Mouse (Mus musculus) midbrain, embryonic 10.5 days (tissue): ENCODE measurements around the gene Dus3l. TPM values are rescaled to one million over a fixed set of nuclear protein-coding genes. Genes with fewer than 3 reads are reported as not detected.

Experiments
- DNase-seq: peaks from one replicate; pipeline ENCODE4 v3.0.0-alpha.2; 2017; ENCODE audit warnings: low spot score
- H3K27ac ChIP-seq: fragments of 300-500 bp; sonication (generic); replicated peaks from 2 replicates; pipeline ENCODE4 v1.5.1; 2016; ENCODE audit warnings: mild to moderate bottlenecking
- H3K27me3 ChIP-seq: fragments of 300-500 bp; sonication (generic); 2 replicates; pipeline ENCODE4 v1.6.1; 2016; ENCODE audit warnings: low read depth, mild to moderate bottlenecking; ENCODE audit not compliant: poor library complexity, severe bottlenecking
- H3K36me3 ChIP-seq: fragments of 300-500 bp; sonication (generic); 2 replicates; pipeline ENCODE4 v1.6.1; 2016; ENCODE audit warnings: mild to moderate bottlenecking, moderate library complexity
- H3K4me1 ChIP-seq: fragments of 300-500 bp; sonication (generic); 2 replicates; pipeline ENCODE4 v1.6.1; 2016
- H3K4me3 ChIP-seq: fragments of 300-500 bp; sonication (generic); 2 replicates; pipeline ENCODE4 v1.5.1; 2016; ENCODE audit warnings: mild to moderate bottlenecking, moderate library complexity
- H3K9me3 ChIP-seq: fragments of 300-500 bp; sonication (generic); replicated peaks from 2 replicates; pipeline ENCODE4 v1.6.1; 2016; ENCODE audit warnings: mild to moderate bottlenecking
- whole genome bisulfite sequencing: fragments of 180-500 bp; shearing (Covaris S2); methylation state at CpG from one replicate; pipeline ENCODE4 v1.1.7; 2016; 5-methylcytosine and 5-hydroxymethylcytosine counted together
- polyA plus RNA-seq: library from polyadenylated mRNA; unstranded; fragments of >200 nt; fragmentation: Nextera tagmentation; extraction: Ambion mirVana; gene quantifications from 2 replicates; pipeline ENCODE4 v1.2.1, GENCODE M21; 2016

The Dus3l gene
- polyA plus RNA-seq, 1 experiment from 2014 or later: 44.7 TPM

DNA sequence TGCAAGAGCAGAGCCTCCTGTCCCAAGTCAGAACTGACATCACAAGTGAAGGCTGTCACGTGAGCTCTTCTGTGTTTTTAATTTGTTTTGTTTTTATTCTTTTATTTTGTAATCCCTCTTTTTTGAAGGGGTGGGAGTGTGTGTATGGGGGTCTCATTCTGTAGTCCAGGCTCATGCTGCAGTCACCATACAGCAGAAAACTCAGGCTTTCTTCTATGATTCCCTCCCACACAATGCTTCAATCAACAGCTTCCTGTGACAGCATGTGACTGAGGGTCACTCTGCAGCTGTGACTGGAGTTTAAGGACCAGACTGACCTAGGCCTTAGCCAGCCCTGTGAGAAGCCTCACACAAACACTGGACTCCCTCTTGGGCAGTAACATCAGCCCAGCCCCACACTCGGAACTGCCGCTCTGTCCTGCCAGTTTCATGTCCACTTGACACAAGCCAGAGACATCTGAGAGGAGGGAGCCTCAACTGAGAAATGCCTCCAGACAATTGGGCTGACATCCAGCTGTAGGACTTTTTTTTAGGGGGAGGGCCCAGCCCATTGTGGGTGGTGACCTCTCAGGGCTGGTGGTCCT lies 14.3 kb downstream of the Dus3l start:
- Histone ChIP-seq H3K27me3 (no peaks in the 10 kb centered on the region), H3K9me3 (peaks cover 8% of the 10 kb centered on the region), H3K4me3 (no peak overlapping the region), H3K4me1 (peaks cover 19% of the 10 kb centered on the region), H3K27ac (peak overlapping the region; percentile 61), H3K36me3 (peaks cover 63% of the 10 kb centered on the region)
- peak; percentile 40 for DNase-seq
- 54% methylated on average over 3 of the region's 3 CpGs for WGBS

DNA sequence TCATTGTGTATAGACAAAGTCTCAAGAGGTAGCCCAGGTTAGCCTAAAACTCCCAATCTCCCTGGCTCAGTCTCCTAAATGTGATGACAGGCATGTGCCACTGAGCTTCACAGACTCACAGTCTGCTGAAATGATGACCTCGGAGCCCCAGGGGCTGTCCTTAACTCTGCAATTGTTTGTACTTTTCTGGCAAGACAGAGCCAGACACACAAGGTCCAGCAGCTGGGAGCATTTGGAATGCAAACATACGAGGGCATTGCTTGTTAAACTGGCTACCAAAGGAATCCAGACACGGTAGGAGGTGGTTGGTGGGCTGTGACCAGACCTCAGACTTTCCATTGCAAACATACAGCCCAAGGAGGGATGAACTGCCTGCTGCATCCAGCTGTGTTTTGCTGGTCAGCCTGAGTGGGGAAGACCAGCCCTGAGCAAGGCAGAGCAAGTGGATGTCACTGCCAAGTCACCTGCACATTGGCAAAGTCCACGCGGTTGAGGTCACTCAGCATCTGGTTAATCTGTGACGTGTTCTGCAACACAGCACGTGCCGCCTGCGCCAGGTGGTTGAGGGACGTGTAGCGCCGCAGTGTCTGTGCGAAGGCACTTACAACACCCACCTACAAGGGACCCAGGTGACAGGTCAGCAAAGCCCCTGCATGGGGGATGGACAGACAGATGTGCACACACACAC lies 15.9 kb downstream of the Dus3l start:
- no peak for DNase-seq
- no peak overlapping the region for H3K27ac ChIP-seq
- no peaks in the 10 kb centered on the region for H3K27me3 ChIP-seq
- H3K36me3 ChIP-seq: peaks cover 71% of the 10 kb centered on the region
- H3K4me3 ChIP-seq: no peak overlapping the region
- H3K9me3 ChIP-seq: peaks cover 8% of the 10 kb centered on the region
- peaks cover 19% of the 10 kb centered on the region for H3K4me1 ChIP-seq
- 82% methylated on average over 13 of the region's 13 CpGs for WGBS

DNA sequence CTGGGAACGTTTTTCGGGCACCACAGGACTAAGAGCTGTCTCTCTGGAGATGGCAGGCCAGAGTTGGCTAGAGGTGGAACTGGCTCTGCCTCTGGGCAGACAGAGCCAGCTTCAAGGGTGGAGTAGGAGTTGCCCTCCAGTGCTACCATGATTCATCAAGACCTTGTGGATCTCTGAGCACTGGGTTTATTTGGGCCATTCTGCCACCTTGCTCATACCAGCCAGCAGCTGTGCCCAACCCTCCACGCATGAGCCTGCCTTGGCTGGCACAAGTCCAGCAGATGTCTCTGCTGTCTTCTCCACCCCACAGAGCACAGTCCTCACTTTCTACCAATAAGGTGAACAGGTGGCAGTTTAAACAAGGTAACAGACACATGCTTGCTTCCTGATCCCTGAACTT lies 24.3 kb downstream of the Dus3l start:
- Histone ChIP-seq H3K4me3 (no peak overlapping the region), H3K9me3 (no peaks in the 10 kb centered on the region), H3K27me3 (no peaks in the 10 kb centered on the region), H3K36me3 (peaks cover 16% of the 10 kb centered on the region), H3K4me1 (no peaks in the 10 kb centered on the region), H3K27ac (no peak overlapping the region)
- WGBS: 80% methylated on average over 3 of the region's 3 CpGs
- no peak for DNase-seq

DNA sequence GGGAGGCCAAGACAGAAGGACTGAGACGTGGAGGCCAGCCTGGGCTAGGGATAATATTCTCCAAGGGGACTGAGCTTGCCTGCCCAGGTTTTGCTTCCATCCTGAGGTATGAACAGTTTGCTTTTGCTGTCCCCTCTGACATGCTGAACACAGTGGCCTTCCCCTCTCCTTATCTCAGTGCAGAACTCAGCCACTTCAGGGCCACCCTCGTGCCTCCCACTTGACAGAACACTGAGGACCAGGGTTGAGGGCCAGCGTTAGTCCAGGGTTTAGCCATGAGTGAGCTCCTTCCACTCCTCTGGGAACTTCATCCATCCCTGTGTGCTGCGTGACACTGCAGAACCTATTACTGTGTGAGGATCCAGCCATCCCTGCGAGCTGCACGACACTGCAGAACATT lies 24.7 kb downstream of the Dus3l start:
- no peak for DNase-seq
- Histone ChIP-seq H3K9me3 (no peaks in the 10 kb centered on the region), H3K36me3 (peaks cover 13% of the 10 kb centered on the region), H3K27me3 (no peaks in the 10 kb centered on the region), H3K4me1 (no peaks in the 10 kb centered on the region), H3K27ac (no peak overlapping the region), H3K4me3 (no peak overlapping the region)
- 92% methylated on average over 6 of the region's 6 CpGs for WGBS

DNA sequence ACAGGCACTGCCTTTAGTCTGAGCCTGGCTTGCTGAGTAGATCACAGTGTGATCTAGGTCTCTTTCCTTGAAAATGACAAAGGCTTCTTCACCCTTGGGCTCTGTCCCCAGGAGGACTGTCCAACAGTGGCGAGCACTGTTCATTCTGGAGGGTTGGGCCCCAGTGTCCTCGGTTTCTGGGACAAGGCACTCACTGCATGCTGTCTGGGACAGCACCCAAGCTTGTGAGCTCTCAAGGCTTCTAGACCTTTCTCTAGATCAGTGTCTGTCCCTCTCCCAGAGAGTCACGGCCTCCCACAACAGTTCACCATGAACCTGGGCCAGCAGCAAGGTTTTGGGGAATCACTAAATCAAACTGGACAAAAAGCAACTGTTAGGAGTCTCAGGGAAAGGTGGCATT lies 28.0 kb downstream of the Dus3l start:
- no peaks in the 10 kb centered on the region for H3K9me3 ChIP-seq
- no peaks in the 10 kb centered on the region for H3K4me1 ChIP-seq
- no peak for DNase-seq
- no peaks in the 10 kb centered on the region for H3K27me3 ChIP-seq
- no peak overlapping the region for H3K27ac ChIP-seq
- H3K4me3 ChIP-seq: no peak overlapping the region
- WGBS: 80% methylated on average over 3 of the region's 3 CpGs
- no peaks in the 10 kb centered on the region; the same call in 1 of the 2 replicates for H3K36me3 ChIP-seq

DNA sequence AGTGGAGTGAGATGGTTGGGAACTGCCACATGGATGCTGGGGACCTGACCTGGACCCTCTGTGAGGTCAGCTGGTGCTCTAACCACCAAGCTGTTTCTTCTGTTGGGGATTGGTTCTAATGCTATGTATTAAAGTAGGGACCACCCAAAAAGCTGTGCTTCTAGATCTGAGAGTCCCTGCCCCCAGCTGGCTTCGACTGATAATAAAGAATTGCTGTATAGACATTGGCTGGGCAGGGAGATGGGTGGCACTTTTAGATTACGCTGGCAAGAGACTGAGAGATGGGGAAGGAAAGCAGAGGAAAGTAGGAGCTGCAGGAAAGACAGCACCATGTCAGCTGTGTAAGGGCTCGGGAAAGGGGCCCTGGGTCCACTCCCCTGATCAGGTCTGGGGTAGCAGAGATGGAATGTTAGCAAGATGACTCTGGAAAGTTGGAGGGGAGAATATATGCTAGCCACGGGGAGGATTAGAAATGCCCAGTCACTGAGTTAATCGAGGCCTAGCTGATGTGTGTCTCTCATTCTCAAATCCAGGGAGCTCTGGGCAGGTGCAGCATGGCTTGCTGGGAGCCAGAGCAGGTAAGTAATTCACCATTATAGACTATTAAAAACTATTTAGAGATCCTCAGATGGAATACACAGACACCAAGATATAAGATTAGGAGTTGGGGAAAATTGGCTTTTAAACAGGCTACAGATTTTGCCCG lies 29.2 kb downstream of the Dus3l start:
- Histone ChIP-seq H3K4me3 (no peak overlapping the region), H3K27ac (no peak overlapping the region)
- WGBS: 70% methylated on average over 6 of the region's 6 CpGs

DNA sequence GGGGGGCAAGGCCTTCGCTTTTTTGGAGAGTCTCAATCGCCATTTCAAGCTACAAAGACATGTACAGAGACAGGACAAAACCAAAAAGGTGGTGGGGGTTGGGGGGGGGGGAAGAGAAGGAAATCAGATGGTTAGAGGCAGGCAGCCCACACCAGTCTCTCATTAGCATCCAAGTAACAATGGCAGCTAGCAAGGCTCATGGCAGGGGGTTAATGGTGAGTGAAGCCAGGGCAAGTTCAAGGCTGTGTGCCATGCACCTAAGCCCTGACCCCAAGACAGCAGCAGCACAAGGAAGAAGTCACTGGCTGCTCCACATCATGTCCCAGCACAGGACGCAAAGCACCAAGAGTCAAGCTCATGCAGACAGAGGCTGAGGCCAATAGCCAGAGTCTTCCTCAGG lies 34.7 kb downstream of the Dus3l start:
- Histone ChIP-seq H3K36me3 (peaks cover 30% of the 10 kb centered on the region), H3K9me3 (no peaks in the 10 kb centered on the region), H3K4me1 (no peaks in the 10 kb centered on the region), H3K4me3 (no peak overlapping the region), H3K27ac (peak overlapping the region; percentile 52; the same call in 1 of the 2 replicates), H3K27me3 (no peaks in the 10 kb centered on the region)
- 91% methylated on average over 3 of the region's 3 CpGs for WGBS
- DNase-seq: no peak

More for the DNA sequence above, 29.2 kb downstream of the Dus3l start:
- Histone ChIP-seq H3K27me3 (no peaks in the 10 kb centered on the region), H3K36me3 (no peaks in the 10 kb centered on the region; the same call in 1 of the 2 replicates), H3K9me3 (no peaks in the 10 kb centered on the region), H3K4me1 (no peaks in the 10 kb centered on the region)
- DNase-seq: no peak

DNA sequence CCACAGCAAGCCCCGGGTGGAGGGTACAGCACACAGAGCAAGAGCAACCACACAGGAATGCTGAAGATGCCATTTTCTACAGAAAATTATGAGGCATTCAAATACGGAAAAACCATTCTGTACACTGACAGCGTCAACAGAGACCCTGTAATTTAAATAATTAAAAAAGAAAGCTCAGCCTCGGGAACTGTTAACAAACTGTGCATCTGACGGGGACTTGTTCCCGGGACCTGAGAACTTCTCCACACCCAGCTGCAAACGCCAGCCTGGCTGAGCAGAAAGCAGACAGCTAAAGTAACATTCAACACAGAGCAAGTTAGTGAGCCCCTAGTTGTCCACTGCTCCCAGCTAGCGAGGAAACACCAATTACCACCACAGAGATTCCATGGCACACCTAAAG lies 37.5 kb downstream of the Dus3l start:
- no peak for DNase-seq
- H3K36me3 ChIP-seq: peaks cover 30% of the 10 kb centered on the region
- WGBS: 85% methylated on average over 8 of the region's 8 CpGs
- H3K27me3 ChIP-seq: no peaks in the 10 kb centered on the region
- H3K9me3 ChIP-seq: no peaks in the 10 kb centered on the region
- H3K4me3 ChIP-seq: no peak overlapping the region
- H3K4me1 ChIP-seq: no peaks in the 10 kb centered on the region
- no peak overlapping the region for H3K27ac ChIP-seq

DNA sequence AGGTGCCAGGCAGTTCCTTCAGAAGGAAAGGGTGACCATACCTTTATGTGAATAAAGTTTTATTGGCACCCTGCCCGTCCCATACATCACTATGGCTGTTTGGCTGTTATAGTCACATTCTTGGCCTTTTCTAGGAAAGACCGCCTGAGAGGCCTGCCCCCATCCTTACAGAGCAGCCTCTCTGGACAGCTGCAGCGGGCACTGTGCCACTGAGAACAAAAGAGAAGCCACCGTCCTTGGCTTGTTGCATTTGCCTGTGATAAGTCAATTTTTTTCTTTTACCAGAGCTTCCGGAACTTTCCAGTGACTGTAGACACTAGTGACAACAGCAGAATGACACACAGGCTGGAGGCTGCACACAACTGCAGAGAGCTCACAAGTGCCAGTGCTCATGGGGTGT lies 40.4 kb downstream of the Dus3l start:
- H3K27ac ChIP-seq: peak overlapping the region; percentile 23; the same call in 1 of the 2 replicates
- H3K4me3 ChIP-seq: no peak overlapping the region
- no peak for DNase-seq
- no peaks in the 10 kb centered on the region for H3K9me3 ChIP-seq
- 90% methylated on average over 5 of the region's 5 CpGs for WGBS
- H3K27me3 ChIP-seq: peaks cover 18% of the 10 kb centered on the region
- peaks cover 25% of the 10 kb centered on the region for H3K36me3 ChIP-seq
- H3K4me1 ChIP-seq: peaks cover 7% of the 10 kb centered on the region

DNA sequence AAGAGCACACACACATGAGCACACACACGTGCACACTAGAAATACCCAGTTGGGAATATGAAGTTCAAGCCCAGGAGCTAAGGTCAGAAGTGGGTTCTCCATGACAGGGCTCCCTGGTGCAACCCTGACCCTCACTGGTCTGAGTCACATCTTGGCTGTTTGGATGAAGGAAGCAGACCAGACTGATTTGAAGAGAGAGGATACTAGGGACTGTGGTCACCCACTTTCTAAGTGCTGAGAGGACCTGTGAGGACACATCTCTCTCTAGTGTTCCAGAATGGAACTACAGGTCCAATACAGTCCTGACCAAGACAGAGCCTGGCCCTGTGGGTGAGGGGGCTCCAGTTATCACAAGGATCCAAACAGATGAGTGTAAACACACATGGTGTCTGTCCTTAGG lies 41.2 kb downstream of the Dus3l start:
- Histone ChIP-seq H3K36me3 (peaks cover 17% of the 10 kb centered on the region), H3K4me3 (no peak overlapping the region), H3K27me3 (peaks cover 25% of the 10 kb centered on the region), H3K9me3 (no peaks in the 10 kb centered on the region), H3K4me1 (peaks cover 15% of the 10 kb centered on the region), H3K27ac (no peak overlapping the region)
- DNase-seq: no peak
- WGBS: 89% methylated on average over 1 of the region's 1 CpGs

DNA sequence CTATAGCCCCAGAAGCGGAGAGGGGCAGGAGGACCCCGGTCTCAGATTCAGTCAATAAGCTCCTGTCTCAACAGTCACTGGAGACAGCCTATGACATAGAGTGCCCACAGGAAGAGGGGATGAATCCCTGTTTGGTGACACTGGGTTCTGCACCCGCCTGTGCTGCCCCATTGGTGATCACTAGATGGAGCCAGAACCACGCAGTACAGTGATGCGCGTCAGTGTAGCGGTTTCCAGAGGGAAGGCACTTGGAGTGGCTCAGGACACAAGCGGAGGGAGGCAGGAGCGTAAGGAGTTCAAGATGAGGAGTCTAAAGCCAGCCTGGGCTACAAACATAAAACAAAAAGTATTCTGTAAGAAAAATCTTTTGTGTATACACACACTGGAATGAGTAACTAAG lies 44.0 kb downstream of the Dus3l start:
- H3K4me1 ChIP-seq: peaks cover 40% of the 10 kb centered on the region
- DNase-seq: peak; percentile 80
- H3K36me3 ChIP-seq: peaks cover under 1% of the 10 kb centered on the region; the same call in 1 of the 2 replicates
- WGBS: 10% methylated on average over 9 of the region's 9 CpGs
- no peak overlapping the region for H3K4me3 ChIP-seq
- no peak overlapping the region for H3K27ac ChIP-seq
- H3K27me3 ChIP-seq: peaks cover 53% of the 10 kb centered on the region
- no peaks in the 10 kb centered on the region for H3K9me3 ChIP-seq

DNA sequence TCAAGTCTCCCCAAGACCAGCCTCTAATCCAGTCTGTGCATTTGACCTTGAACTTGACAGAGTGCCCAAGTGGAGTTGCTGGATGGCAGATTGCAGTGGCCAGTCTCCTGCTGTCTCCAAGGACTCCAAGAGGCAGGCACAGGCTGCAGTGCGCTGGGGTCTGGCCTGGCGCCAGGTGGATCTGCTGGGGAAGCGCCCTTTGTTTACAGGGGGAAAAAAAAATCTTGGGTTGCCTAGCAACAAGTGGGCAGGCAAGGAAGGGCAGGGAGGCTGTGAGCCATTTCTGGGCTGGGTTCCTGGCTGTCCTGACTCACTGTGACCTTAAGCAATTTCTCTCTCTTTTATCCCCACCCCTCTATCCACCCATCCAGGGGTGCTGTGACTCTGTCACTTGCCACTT lies 45.7 kb downstream of the Dus3l start:
- H3K9me3 ChIP-seq: no peaks in the 10 kb centered on the region
- no peaks in the 10 kb centered on the region for H3K36me3 ChIP-seq
- WGBS: 11% methylated on average over 3 of the region's 3 CpGs
- DNase-seq: peak; percentile 75
- peak overlapping the region; percentile 77 for H3K27ac ChIP-seq
- H3K27me3 ChIP-seq: peaks cover 57% of the 10 kb centered on the region
- H3K4me1 ChIP-seq: peaks cover 57% of the 10 kb centered on the region
- peak overlapping the region; percentile 14; the same call in 1 of the 2 replicates for H3K4me3 ChIP-seq
